Mouse (Mus musculus) frontal cortex, adult 2 months (tissue): ENCODE measurements around the gene Plbd1. TPM values are rescaled to one million over a fixed set of nuclear protein-coding genes. Genes with fewer than 3 reads are reported as not detected.

Source experiments
- polyA plus RNA-seq: library from polyadenylated mRNA; depleted of rRNA; stranded (reverse); fragments of >200 nt; gene quantifications from 2 replicates; pipeline ENCODE4 v1.2.3, GENCODE M21; 2012; rRNA removed

Gene Plbd1
- polyA plus RNA-seq, 1 experiment: 0.34 TPM

Other genes starting within 250 kb of the Plbd1 start
- gene E330021D16Rik, start 246.4 kb downstream of the Plbd1 start, polyA plus RNA-seq: not detected in 2 replicates
- gene Atf7ip, start 155.8 kb downstream of the Plbd1 start, polyA plus RNA-seq: 42.8 and 49.5 TPM in 2 replicates
- 0.10 and 0.13 TPM in 2 replicates for gene Gucy2c, start 119.8 kb upstream of the Plbd1 start, polyA plus RNA-seq
- gene Hist4h4, start 142.5 kb upstream of the Plbd1 start, polyA plus RNA-seq: 0.56 and 0.80 TPM in 2 replicates
- 103 and 145 TPM in 2 replicates for gene H2afj, start 146.3 kb upstream of the Plbd1 start, polyA plus RNA-seq
- gene BC049715, start 165.7 kb upstream of the Plbd1 start, polyA plus RNA-seq: 0.59 and 1.3 TPM in 2 replicates
- 60.8 and 72.5 TPM in 2 replicates for gene Wbp11, start 166.3 kb upstream of the Plbd1 start, polyA plus RNA-seq
- 3.8 and 4.2 TPM in 2 replicates for gene Smco3, start 173.5 kb upstream of the Plbd1 start, polyA plus RNA-seq
- gene Art4, start 195.8 kb upstream of the Plbd1 start, polyA plus RNA-seq: 0.50 and 0.62 TPM in 2 replicates
- gene Mgp, start 213.9 kb upstream of the Plbd1 start, polyA plus RNA-seq: 156 and 163 TPM in 2 replicates